Mouse (Mus musculus): ENCODE results near the gene Arl6ip5. TPM values are rescaled to one million over a fixed set of nuclear protein-coding genes. Genes with fewer than 3 reads are reported as not detected.

The Arl6ip5 gene
- polyA plus RNA-seq, 1 experiment from 2014 or later, result 66.1 TPM

GRCm38 (mm10) chr6:97209201-97209600 lies 1.3 kb upstream of the Arl6ip5 start:
- Histone ChIP-seq H3K4me3 (no peak overlapping the region), H3K4me1 (peaks cover 17% of the 10 kb centered on the region), H3K4me2 (replicated peaks) (no peak overlapping the region), H3K9ac (replicated peaks) (no peak overlapping the region), H3K27ac (replicated peaks) (no peak overlapping the region), H3K36me3 (no peaks in the 10 kb centered on the region), H3K9me3 (no peaks in the 10 kb centered on the region), H3K27me3 (0 out of 2 replicates have a peak, but pooled peaks cover 5% of the 10 kb centered on the region)
- 58% methylated on average over 3 of the region's 3 CpGs for WGBS
- no peak for ATAC-seq (ENCODE audit: low FRiP score, low read depth)

- Histone ChIP-seq H3K36me3 (no peaks in the 10 kb centered on the region), H3K4me2 (replicated peaks) (no peak overlapping the region), H3K4me3 (no peak overlapping the region), H3K27ac (replicated peaks) (no peak overlapping the region), H3K9me3 (no peaks in the 10 kb centered on the region), H3K4me1 (peaks cover 12% of the 10 kb centered on the region; the same call in 1 of the 2 replicates), H3K27me3 (0 out of 2 replicates have a peak, but pooled peaks cover 5% of the 10 kb centered on the region), H3K9ac (replicated peaks) (no peak overlapping the region)
- ATAC-seq (ENCODE audit: low FRiP score, low read depth), result no peak
- 85% methylated on average over 4 of the region's 4 CpGs for WGBS
Observed at GRCm38 (mm10) chr6:97209751-97210150, 738 bp upstream of the Arl6ip5 start.

GRCm38 (mm10) chr6:97210962-97211601 lies 593 bp downstream of the Arl6ip5 start:
- H3K9ac ChIP-seq (replicated peaks), result peak overlapping the region; percentile 66
- peaks cover 5% of the 10 kb centered on the region; the same call in 1 of the 2 replicates for H3K36me3 ChIP-seq
- peaks cover 12% of the 10 kb centered on the region; the same call in 1 of the 2 replicates for H3K4me1 ChIP-seq
- peak; percentile 69 for ATAC-seq (ENCODE audit: low FRiP score, low read depth)
- H3K4me2 ChIP-seq (replicated peaks), result peak overlapping the region; percentile 76
- peak overlapping the region; percentile 61 for H3K4me3 ChIP-seq
- WGBS, result 2% methylated on average over 22 of the region's 22 CpGs
- H3K9me3 ChIP-seq, result no peaks in the 10 kb centered on the region
- H3K27me3 ChIP-seq, result 0 out of 2 replicates have a peak, but pooled peaks cover 5% of the 10 kb centered on the region
- peak overlapping the region; percentile 2; the same call in 1 of the 2 replicates for H3K27ac ChIP-seq (replicated peaks)

- H3K9ac ChIP-seq (replicated peaks), result no peak overlapping the region
Observed at GRCm38 (mm10) chr6:97211981-97212380, 1.5 kb downstream of the Arl6ip5 start.

GRCm38 (mm10) chr6:97216154-97216821 lies 5.8 kb downstream of the Arl6ip5 start:
- Histone ChIP-seq H3K9ac (replicated peaks) (no peak overlapping the region), H3K4me3 (no peak overlapping the region), H3K27me3 (no peaks in the 10 kb centered on the region), H3K36me3 (peaks cover 5% of the 10 kb centered on the region; the same call in 1 of the 2 replicates), H3K4me1 (peaks cover 10% of the 10 kb centered on the region; the same call in 1 of the 2 replicates), H3K9me3 (no peaks in the 10 kb centered on the region), H3K4me2 (replicated peaks) (no peak overlapping the region), H3K27ac (replicated peaks) (no peak overlapping the region)
- 91% methylated on average over 4 of the region's 4 CpGs for WGBS
- ATAC-seq (ENCODE audit: low FRiP score, low read depth), result no peak

More at GRCm38 (mm10) chr6:97211981-97212380, 1.5 kb downstream of the Arl6ip5 start:
- Histone ChIP-seq H3K9me3 (no peaks in the 10 kb centered on the region), H3K4me3 (peak overlapping the region; percentile 61), H3K36me3 (peaks cover 5% of the 10 kb centered on the region; the same call in 1 of the 2 replicates), H3K4me1 (peaks cover 12% of the 10 kb centered on the region; the same call in 1 of the 2 replicates), H3K27ac (replicated peaks) (no peak overlapping the region), H3K4me2 (replicated peaks) (peak overlapping the region; percentile 76), H3K27me3 (0 out of 2 replicates have a peak, but pooled peaks cover 5% of the 10 kb centered on the region)
- no peak for ATAC-seq (ENCODE audit: low FRiP score, low read depth)
- WGBS, result 85% methylated on average over 12 of the region's 12 CpGs

- Histone ChIP-seq H3K27ac (replicated peaks) (no peak overlapping the region), H3K4me1 (peaks cover 12% of the 10 kb centered on the region), H3K4me3 (no peak overlapping the region), H3K9ac (replicated peaks) (no peak overlapping the region), H3K9me3 (no peaks in the 10 kb centered on the region), H3K27me3 (no peaks in the 10 kb centered on the region), H3K4me2 (replicated peaks) (no peak overlapping the region), H3K36me3 (no peaks in the 10 kb centered on the region)
- no peak for ATAC-seq (ENCODE audit: low FRiP score, low read depth)
- WGBS, result 75% methylated on average over 2 of the region's 5 CpGs
Observed at GRCm38 (mm10) chr6:97220672-97221071, 10.2 kb downstream of the Arl6ip5 start.

- Histone ChIP-seq H3K9me3 (no peaks in the 10 kb centered on the region), H3K36me3 (no peaks in the 10 kb centered on the region), H3K27me3 (no peaks in the 10 kb centered on the region), H3K4me3 (no peak overlapping the region), H3K9ac (replicated peaks) (no peak overlapping the region), H3K4me2 (replicated peaks) (no peak overlapping the region), H3K27ac (replicated peaks) (no peak overlapping the region), H3K4me1 (peaks cover 14% of the 10 kb centered on the region)
- ATAC-seq (ENCODE audit: low FRiP score, low read depth), result no peak
- WGBS, result 76% methylated on average over 15 of the region's 15 CpGs
Observed at GRCm38 (mm10) chr6:97221205-97222025, 10.9 kb downstream of the Arl6ip5 start.

GRCm38 (mm10) chr6:97222321-97222720 lies 11.8 kb downstream of the Arl6ip5 start:
- Histone ChIP-seq H3K9ac (replicated peaks) (no peak overlapping the region), H3K27ac (replicated peaks) (no peak overlapping the region), H3K36me3 (no peaks in the 10 kb centered on the region), H3K4me1 (peaks cover 14% of the 10 kb centered on the region), H3K4me2 (replicated peaks) (no peak overlapping the region), H3K4me3 (no peak overlapping the region), H3K27me3 (no peaks in the 10 kb centered on the region), H3K9me3 (no peaks in the 10 kb centered on the region)
- WGBS, result 48% methylated on average over 6 of the region's 6 CpGs
- no peak for ATAC-seq (ENCODE audit: low FRiP score, low read depth)

- no peak for ATAC-seq (ENCODE audit: low FRiP score, low read depth)
- 77% methylated on average over 5 of the region's 5 CpGs for WGBS
Observed at GRCm38 (mm10) chr6:97222931-97223467, 12.5 kb downstream of the Arl6ip5 start.

GRCm38 (mm10) chr6:97223566-97223965 lies 13.1 kb downstream of the Arl6ip5 start:
- no peak for ATAC-seq (ENCODE audit: low FRiP score, low read depth)
- Histone ChIP-seq H3K4me2 (replicated peaks) (no peak overlapping the region), H3K27me3 (no peaks in the 10 kb centered on the region), H3K9me3 (no peaks in the 10 kb centered on the region), H3K4me1 (peaks cover 14% of the 10 kb centered on the region), H3K36me3 (no peaks in the 10 kb centered on the region), H3K4me3 (no peak overlapping the region), H3K9ac (replicated peaks) (no peak overlapping the region), H3K27ac (replicated peaks) (no peak overlapping the region)
- WGBS, result 76% methylated on average over 4 of the region's 4 CpGs

More at GRCm38 (mm10) chr6:97222931-97223467, 12.5 kb downstream of the Arl6ip5 start:
- no peaks in the 10 kb centered on the region for H3K36me3 ChIP-seq
- no peaks in the 10 kb centered on the region for H3K27me3 ChIP-seq
- H3K4me3 ChIP-seq, result no peak overlapping the region
- no peak overlapping the region for H3K4me2 ChIP-seq (replicated peaks)
- peaks cover 14% of the 10 kb centered on the region for H3K4me1 ChIP-seq
- no peak overlapping the region for H3K9ac ChIP-seq (replicated peaks)
- H3K27ac ChIP-seq (replicated peaks), result no peak overlapping the region
- H3K9me3 ChIP-seq, result no peaks in the 10 kb centered on the region

GRCm38 (mm10) chr6:97224505-97224904 lies 14.0 kb downstream of the Arl6ip5 start:
- no peak overlapping the region for H3K27ac ChIP-seq (replicated peaks)
- H3K9me3 ChIP-seq, result no peaks in the 10 kb centered on the region
- H3K4me3 ChIP-seq, result no peak overlapping the region
- 93% methylated on average over 8 of the region's 8 CpGs for WGBS
- no peak overlapping the region for H3K9ac ChIP-seq (replicated peaks)
- H3K36me3 ChIP-seq, result peaks cover 2% of the 10 kb centered on the region
- H3K4me2 ChIP-seq (replicated peaks), result no peak overlapping the region
- H3K27me3 ChIP-seq, result no peaks in the 10 kb centered on the region
- no peak for ATAC-seq (ENCODE audit: low FRiP score, low read depth)
- peaks cover 14% of the 10 kb centered on the region for H3K4me1 ChIP-seq
